ENCODE assay signal across 17 mouse cellular contexts in the genomic region with DNA sequence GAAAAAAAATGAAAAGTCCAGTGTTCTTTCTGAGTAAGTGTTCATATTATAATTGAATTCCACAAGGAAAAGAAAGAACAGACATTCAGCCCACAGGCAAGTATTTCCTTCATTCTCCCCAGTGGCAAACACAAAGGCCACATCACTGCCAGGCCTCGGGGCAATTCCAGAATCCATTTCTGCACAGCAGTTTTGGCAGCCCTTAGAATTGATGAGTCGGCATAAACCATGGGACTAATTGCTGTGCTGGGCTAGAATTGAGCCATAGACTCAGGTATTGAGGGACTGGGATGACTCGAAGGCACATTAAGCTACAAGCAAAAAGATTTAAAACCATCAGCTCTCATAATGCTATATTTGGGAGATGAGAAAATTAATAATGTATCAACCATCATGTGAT.
"Had no signal": no experiment of that assay in that cellular context is flagged by ENCODE, and none has a peak within 500 bp of the region (broad histone marks: within the 10 kb centered on the region; RNA-seq: fewer than 3 reads in every experiment).

No protein-coding gene starts in this region.

- H3K27ac ChIP-seq: left cerebral cortex, adult 2 months; limb, embryonic 12.5 days; liver, embryonic 13.5 days; lung, embryonic 15.5 days; macrophage; midbrain, embryonic 15.5 days; neural tube, embryonic 13.5 days had no signal

- H3K9me3 ChIP-seq: lung, embryonic 15.5 days; midbrain, embryonic 15.5 days; neural tube, embryonic 13.5 days had no signal

- ATAC-seq: liver, postnatal 0 days; midbrain, embryonic 15.5 days had no signal

- H3K4me3 ChIP-seq: left cerebral cortex, adult 2 months; limb, embryonic 12.5 days; liver, embryonic 13.5 days; lung, embryonic 15.5 days; megakaryocyte, embryonic 14.5 days; midbrain, embryonic 15.5 days; neural tube, embryonic 13.5 days had no signal

- H3K4me2 ChIP-seq: limb, embryonic 12.5 days; liver, embryonic 13.5 days; lung, embryonic 15.5 days; midbrain, embryonic 15.5 days; neural tube, embryonic 13.5 days had no signal

- H3K9ac ChIP-seq: limb, embryonic 12.5 days; liver, embryonic 13.5 days; liver, postnatal 0 days; lung, embryonic 15.5 days; midbrain, embryonic 15.5 days; neural tube, embryonic 13.5 days had no signal

- H3K27me3 ChIP-seq: limb, embryonic 12.5 days; liver, embryonic 13.5 days; lung, embryonic 15.5 days; megakaryocyte, embryonic 14.5 days; midbrain, embryonic 15.5 days; neural tube, embryonic 13.5 days had no signal

- H3K36me3 ChIP-seq: limb, embryonic 12.5 days; liver, embryonic 13.5 days; lung, embryonic 15.5 days; midbrain, embryonic 15.5 days; neural tube, embryonic 13.5 days had no signal

- H3K4me1 ChIP-seq: limb, embryonic 12.5 days; liver, embryonic 13.5 days; lung, embryonic 15.5 days; megakaryocyte, embryonic 14.5 days; midbrain, embryonic 15.5 days; neural tube, embryonic 13.5 days had no signal

- DNase-seq: kidney, adult 8-10 months; kidney, postnatal 25 days; liver; liver, embryonic 13.5 days; liver, postnatal 0 days; lung, postnatal 14 days; right cerebral cortex, adult 18-20 months; right cerebral cortex, postnatal 25 days; thymus, adult 18-20 months; thymus, postnatal 14 days had no signal
